18 mouse cellular contexts compared by ENCODE assay signal in the genomic region with DNA sequence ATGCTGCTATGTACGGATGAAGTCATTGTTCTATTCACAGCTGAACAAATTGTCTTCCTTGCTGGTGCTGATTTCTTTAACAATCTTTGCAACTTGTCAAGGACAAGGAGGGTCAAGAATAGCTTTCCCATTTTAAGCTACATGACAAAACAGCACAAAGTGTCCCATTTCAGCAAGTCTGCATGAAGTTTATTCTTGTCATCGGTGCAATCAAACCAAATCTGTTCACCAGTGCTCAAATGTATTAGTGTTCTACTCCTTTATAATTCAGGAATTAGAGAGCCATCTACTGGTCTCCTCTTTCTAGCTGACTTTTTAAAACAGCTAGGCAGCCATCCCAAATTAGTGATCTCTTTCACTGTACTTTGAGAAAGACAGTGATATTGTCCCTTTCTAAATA.
DNase-seq lines count a peak whose midpoint lies in the region; TF ChIP-seq lines count a peak whose summit lies in the region.
"Had no signal": no experiment of that assay in that cellular context is flagged by ENCODE, and none has a peak within 500 bp of the region (broad histone marks: within the 10 kb centered on the region; RNA-seq: fewer than 3 reads in every experiment).

No protein-coding gene starts in this region.

- no peak overlapping the region for H3K4me3 ChIP-seq in CH12.LX (replicated peaks in 1 of 3; ENCODE audit: low read depth in 2 of 3, low read length in 2 of 3, poor library complexity in 1 of 3)
- H3K4me3 ChIP-seq: embryonic facial prominence, embryonic 15.5 days; hindbrain, embryonic 15.5 days; lung, embryonic 15.5 days; neural tube, embryonic 15.5 days had no signal

- no peak for TF ChIP-seq CTCF in CH12.LX (conservative IDR thresholded peaks at IDR 0.05 in 1 of 2, IDR thresholded peaks at IDR 0.05 in 1 of 2; ENCODE audit: low read depth in 2 of 2, low read length in 2 of 2)

- no peaks in the 10 kb centered on the region for H3K79me2 ChIP-seq in CH12.LX (replicated peaks; ENCODE audit: control insufficient read depth, extremely low read depth, insufficient read depth, poor library complexity, severe bottlenecking)

- DNase-seq in embryo, embryonic 11 days = peak; percentile 7
- DNase-seq in embryo, embryonic 10.5 days (ENCODE audit: low spot score) = no peak
- peak; percentile 4 for DNase-seq in layer of hippocampus, adult 11-12 months (ENCODE audit: low spot score)
- no peak for DNase-seq in layer of hippocampus, postnatal 10 days (ENCODE audit: low spot score in 2 of 2)
- DNase-seq in CH12.LX (ENCODE audit: extremely low read depth) = no peak
- peak; percentile 49 to 63 for DNase-seq in left cerebral cortex, adult 9 months (ENCODE audit: low spot score in 2 of 2)
- no peak for DNase-seq in thymus, postnatal 4 days
- no peak for DNase-seq in cerebellum, adult 8-10 months
- DNase-seq: cerebellum, postnatal 25 days; heart, adult 11 months; kidney, adult 2 months; right cerebral cortex, postnatal 25 days; thymus, adult 2 months had no signal

- no peaks in the 10 kb centered on the region for H3K9me3 ChIP-seq in CH12.LX (replicated peaks; ENCODE audit: low read length)
- H3K9me3 ChIP-seq: embryonic facial prominence, embryonic 15.5 days; hindbrain, embryonic 15.5 days; lung, embryonic 15.5 days; neural tube, embryonic 15.5 days had no signal

- peak; percentile 11 for TF ChIP-seq RAD21 in CH12.LX (IDR thresholded peaks at IDR 0.05; ENCODE audit: low read depth, low read length)

- no peak for TF ChIP-seq POLR2A in CH12.LX (IDR thresholded peaks at IDR 0.05; ENCODE audit: low read depth, low read length)

- no peaks in the 10 kb centered on the region for H3K36me3 ChIP-seq in CH12.LX (replicated peaks in 1 of 2; ENCODE audit: control insufficient read depth in 1 of 2, insufficient read depth in 1 of 2, low read length in 1 of 2)
- H3K36me3 ChIP-seq: embryonic facial prominence, embryonic 15.5 days; hindbrain, embryonic 15.5 days; lung, embryonic 15.5 days; neural tube, embryonic 15.5 days had no signal

- H3K9ac ChIP-seq in CH12.LX (ENCODE audit: insufficient read depth, low read depth) = no peak overlapping the region
- H3K9ac ChIP-seq: embryonic facial prominence, embryonic 15.5 days; hindbrain, embryonic 15.5 days; lung, embryonic 15.5 days; neural tube, embryonic 15.5 days had no signal

- dilution Hi-C loops in CH12.LX (cut with MboI; ENCODE audit: extremely low pct_ligation_motif_present, extremely low pct_unique_long_range_greater_than_20kb, low sequenced_read_pairs) = no loop called here

- no peak overlapping the region for H3K4me2 ChIP-seq in CH12.LX (ENCODE audit: insufficient read depth, low read depth, poor library complexity, severe bottlenecking)
- H3K4me2 ChIP-seq: embryonic facial prominence, embryonic 15.5 days; hindbrain, embryonic 15.5 days; lung, embryonic 15.5 days; neural tube, embryonic 15.5 days had no signal

- H3K27me3 ChIP-seq in CH12.LX (replicated peaks) = no peaks in the 10 kb centered on the region
- H3K27me3 ChIP-seq: embryonic facial prominence, embryonic 15.5 days; hindbrain, embryonic 15.5 days; lung, embryonic 15.5 days; neural tube, embryonic 15.5 days; Patski had no signal

- TF ChIP-seq EP300 in CH12.LX (IDR thresholded peaks at IDR 0.05; ENCODE audit: low read length) = no peak

- no peaks in the 10 kb centered on the region for H3K4me1 ChIP-seq in CH12.LX (ENCODE audit: control insufficient read depth in 1 of 2, insufficient read depth in 2 of 2)
- H3K4me1 ChIP-seq: embryonic facial prominence, embryonic 15.5 days; hindbrain, embryonic 15.5 days; lung, embryonic 15.5 days; neural tube, embryonic 15.5 days had no signal

- in situ Hi-C loops in CH12.LX (cut with MboI; ENCODE audit: low pct_ligation_motif_present, low pct_unique_long_range_greater_than_20kb, low sequenced_read_pairs) = no loop called here

- no peak overlapping the region for H3K27ac ChIP-seq in CH12.LX (ENCODE audit: insufficient read depth, low read depth)
- H3K27ac ChIP-seq: embryonic facial prominence, embryonic 15.5 days; hindbrain, embryonic 15.5 days; lung, embryonic 15.5 days; neural tube, embryonic 15.5 days had no signal

TF ChIP-seq in CH12.LX, 34 proteins besides CTCF, POLR2A, EP300 and RAD21:
- TF ChIP-seq USF2 (conservative IDR thresholded peaks at IDR 0.05; ENCODE audit: low read depth, low read length) = no peak
- no peak for TF ChIP-seq JUND (conservative IDR thresholded peaks at IDR 0.05; ENCODE audit: low read depth, low read length)

Comparison
In these comparisons a context has a peak if more than half of its experiments do, and no peak if none do; other contexts are left out.
1. DNase-seq: peak in embryo, embryonic 11 days (single experiment), layer of hippocampus, adult 11-12 months (single experiment) and left cerebral cortex, adult 9 months (2 of 2); none in embryo, embryonic 10.5 days (single experiment), layer of hippocampus, postnatal 10 days (0 of 2), CH12.LX (single experiment), thymus, postnatal 4 days (single experiment) and cerebellum, adult 8-10 months (single experiment).